Mouse (Mus musculus): ENCODE measurements around the gene Lenep. TPM values are rescaled to one million over a fixed set of nuclear protein-coding genes. Genes with fewer than 3 reads are reported as not detected.
"Not testable (repeated sequence)": the region's sequence is repeated elsewhere in the genome, so short reads cannot be mapped to it uniquely, and the experiment has no call there.

The Lenep gene
- polyA plus RNA-seq, 1 experiment from 2014 or later, result 0.55 TPM

DNA sequence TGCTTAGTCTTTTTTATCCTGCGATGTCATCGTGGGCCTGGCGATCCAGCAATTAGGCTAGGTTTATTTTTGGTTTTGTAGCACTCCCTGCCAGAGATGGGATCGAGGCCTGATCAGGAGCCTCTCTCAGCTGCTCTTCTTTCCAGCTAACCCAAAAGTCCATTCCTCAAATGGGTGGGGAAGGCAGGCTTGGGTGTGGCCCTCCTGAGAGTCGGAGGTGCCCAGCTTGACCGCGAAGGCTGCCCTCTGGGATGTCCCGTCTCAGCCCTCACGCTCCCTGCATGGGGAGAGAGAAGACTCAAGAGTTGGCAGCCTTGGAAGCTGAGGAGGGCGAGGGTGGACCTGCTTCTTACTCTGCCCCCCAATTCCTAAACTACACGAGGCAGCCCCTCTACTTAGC, 31.9 kb upstream of the Lenep start:
- Histone ChIP-seq H3K9me3 (ENCODE audit: control insufficient read depth, low read depth, low read length) (no peaks in the 10 kb centered on the region), H3K4me1 (ENCODE audit: control insufficient read depth, insufficient read depth, low read length) (peaks cover 11% of the 10 kb centered on the region), H3K4me3 (ENCODE audit: low read depth, low read length) (no peak overlapping the region), H3K9ac (replicated peaks; ENCODE audit: low read depth, low read length) (no peak overlapping the region), H3K27me3 (ENCODE audit: control insufficient read depth, insufficient read depth, low read length) (no peaks in the 10 kb centered on the region), H3K4me2 (replicated peaks; ENCODE audit: low read depth, low read length) (no peak overlapping the region), H3K27ac (ENCODE audit: low read length) (no peak overlapping the region), H3K36me3 (ENCODE audit: control insufficient read depth, insufficient read depth, low read length) (peaks cover 24% of the 10 kb centered on the region; the same call in 1 of the 2 replicates)
- 78% methylated on average over 11 of the region's 11 CpGs for WGBS
- no peak for ATAC-seq (ENCODE audit: insufficient number of reproducible peaks, insufficient read depth, low FRiP score, low read depth)

DNA sequence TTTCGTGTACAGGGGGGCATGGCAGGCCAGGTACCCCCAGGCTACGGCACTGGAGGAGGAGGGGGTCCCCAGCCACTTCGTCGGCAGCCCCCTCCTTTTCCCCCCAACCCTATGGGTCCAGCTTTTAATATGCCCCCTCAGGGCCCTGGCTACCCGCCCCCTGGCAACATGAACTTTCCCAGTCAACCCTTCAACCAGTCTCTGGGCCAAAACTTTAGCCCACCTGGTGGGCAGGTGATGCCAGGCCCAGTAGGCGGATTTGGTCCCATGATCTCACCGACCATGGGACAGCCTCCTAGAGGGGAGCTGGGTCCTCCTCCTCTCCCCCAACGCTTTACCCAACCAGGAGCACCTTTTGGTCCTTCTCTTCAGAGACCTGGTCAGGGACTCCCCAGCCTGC, 30.0 kb upstream of the Lenep start:
- H3K4me1 ChIP-seq (ENCODE audit: control insufficient read depth, insufficient read depth, low read length), result peaks cover 11% of the 10 kb centered on the region
- no peak overlapping the region for H3K4me3 ChIP-seq (ENCODE audit: low read depth, low read length)
- H3K9ac ChIP-seq (replicated peaks; ENCODE audit: low read depth, low read length), result no peak overlapping the region
- no peak overlapping the region for H3K4me2 ChIP-seq (replicated peaks; ENCODE audit: low read depth, low read length)
- H3K27ac ChIP-seq (ENCODE audit: low read length), result no peak overlapping the region
- no peaks in the 10 kb centered on the region for H3K27me3 ChIP-seq (ENCODE audit: control insufficient read depth, insufficient read depth, low read length)
- WGBS, result 86% methylated on average over 8 of the region's 8 CpGs
- ATAC-seq (ENCODE audit: insufficient number of reproducible peaks, insufficient read depth, low FRiP score, low read depth), result no peak
- peaks cover 31% of the 10 kb centered on the region for H3K36me3 ChIP-seq (ENCODE audit: control insufficient read depth, insufficient read depth, low read length)
- no peaks in the 10 kb centered on the region for H3K9me3 ChIP-seq (ENCODE audit: control insufficient read depth, low read depth, low read length)

DNA sequence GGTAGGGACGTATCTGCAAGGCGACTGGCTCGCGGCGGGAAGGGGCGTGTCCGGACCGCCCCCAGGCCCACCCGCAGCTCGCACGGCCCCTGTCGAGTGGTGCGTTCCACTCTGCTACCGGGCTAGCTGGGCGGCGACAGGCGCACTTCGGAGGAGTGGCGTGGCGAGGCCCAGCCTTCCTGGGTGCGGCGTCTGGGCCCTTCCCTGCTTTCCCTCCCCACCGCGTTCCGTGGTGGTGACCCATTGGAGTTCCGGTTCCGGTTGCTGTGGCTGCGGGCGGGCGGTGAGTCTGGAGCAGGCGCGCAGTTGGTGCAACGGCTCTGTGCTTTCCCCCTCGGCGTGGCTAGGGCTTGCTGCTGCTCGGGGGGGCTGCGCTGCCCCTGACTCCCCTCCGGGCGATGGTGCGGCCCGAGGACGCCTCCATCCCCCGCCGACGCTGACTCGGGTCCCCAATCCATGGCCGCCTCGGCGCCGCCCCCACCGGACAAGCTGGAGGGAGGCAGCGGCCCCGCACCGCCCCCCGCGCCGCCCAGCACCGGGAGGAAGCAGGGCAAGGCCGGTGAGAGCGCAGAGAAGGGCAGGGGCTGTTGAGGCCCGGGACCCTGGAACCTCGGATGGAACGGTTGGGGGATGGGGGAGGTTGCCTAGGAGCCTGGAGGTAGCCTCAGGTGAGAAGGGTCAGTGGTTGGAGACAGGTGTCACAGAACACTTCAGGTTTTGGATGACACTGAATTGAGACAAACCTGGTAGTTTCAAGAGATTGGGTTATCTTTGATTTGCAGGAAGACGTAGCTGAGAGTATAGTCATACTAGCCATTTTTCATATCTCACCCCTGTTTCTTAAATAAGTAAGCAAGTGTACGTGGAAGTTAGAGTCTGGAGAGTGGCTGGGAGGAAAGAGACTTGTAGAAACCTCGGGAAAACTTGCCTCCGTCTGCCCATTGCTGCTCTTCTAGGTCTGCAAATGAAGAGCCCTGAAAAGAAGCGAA, 27.9 kb upstream of the Lenep start, which contains the start of gene Pygo2:
Pygo2 (plus strand) TSS at position 44 of the 989 bp plus-strand sequence.
- peaks cover 6% of the 10 kb centered on the region for H3K4me1 ChIP-seq (ENCODE audit: control insufficient read depth, insufficient read depth, low read length)
- no peaks in the 10 kb centered on the region for H3K9me3 ChIP-seq (ENCODE audit: control insufficient read depth, low read depth, low read length)
- H3K4me3 ChIP-seq (ENCODE audit: low read depth, low read length), result peak within 1 kb of the TSS; percentile 98
- peak; percentile 99 for ATAC-seq (ENCODE audit: insufficient number of reproducible peaks, insufficient read depth, low FRiP score, low read depth)
- H3K27me3 ChIP-seq (ENCODE audit: control insufficient read depth, insufficient read depth, low read length), result no peaks in the 10 kb centered on the region
- peak within 1 kb of the TSS; percentile 83 for H3K4me2 ChIP-seq (replicated peaks; ENCODE audit: low read depth, low read length)
- peak within 1 kb of the TSS; percentile 90 for H3K9ac ChIP-seq (replicated peaks; ENCODE audit: low read depth, low read length)
- WGBS, result 3% methylated on average over 68 of the region's 68 CpGs
- H3K36me3 ChIP-seq (ENCODE audit: control insufficient read depth, insufficient read depth, low read length), result peaks cover 43% of the 10 kb centered on the region
- H3K27ac ChIP-seq (ENCODE audit: low read length), result peak within 1 kb of the TSS; percentile 91

DNA sequence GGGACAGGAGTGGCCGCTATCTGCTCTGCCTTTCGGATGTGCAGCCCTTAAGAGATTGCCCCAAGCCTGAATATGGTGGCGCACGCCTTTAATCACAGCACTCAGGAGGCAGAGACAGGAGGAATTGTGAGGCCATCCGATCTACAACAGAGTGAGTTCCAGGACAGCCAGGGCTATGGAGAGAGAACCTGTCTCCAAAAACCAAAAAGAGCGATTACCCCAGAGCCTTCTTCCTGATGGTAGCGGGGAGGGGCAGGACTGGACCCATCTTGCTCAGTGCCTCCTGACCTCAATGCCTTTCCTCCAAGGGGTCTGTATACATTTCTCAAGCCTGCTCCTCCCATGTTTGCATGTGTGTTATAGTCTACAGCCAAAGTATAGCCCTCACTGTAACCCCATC, 26.4 kb upstream of the Lenep start:
- Histone ChIP-seq H3K36me3 (ENCODE audit: control insufficient read depth, insufficient read depth, low read length) (peaks cover 53% of the 10 kb centered on the region), H3K4me1 (ENCODE audit: control insufficient read depth, insufficient read depth, low read length) (peaks cover 12% of the 10 kb centered on the region)
- H3K4me3 ChIP-seq (ENCODE audit: low read depth, low read length); H3K27ac ChIP-seq (ENCODE audit: low read length); H3K9ac ChIP-seq (replicated peaks; ENCODE audit: low read depth, low read length); H3K9me3 ChIP-seq (ENCODE audit: control insufficient read depth, low read depth, low read length); H3K4me2 ChIP-seq (replicated peaks; ENCODE audit: low read depth, low read length); H3K27me3 ChIP-seq (ENCODE audit: control insufficient read depth, insufficient read depth, low read length); ATAC-seq (ENCODE audit: insufficient number of reproducible peaks, insufficient read depth, low FRiP score, low read depth): not testable (repeated sequence)
- 80% methylated on average over 7 of the region's 7 CpGs for WGBS

DNA sequence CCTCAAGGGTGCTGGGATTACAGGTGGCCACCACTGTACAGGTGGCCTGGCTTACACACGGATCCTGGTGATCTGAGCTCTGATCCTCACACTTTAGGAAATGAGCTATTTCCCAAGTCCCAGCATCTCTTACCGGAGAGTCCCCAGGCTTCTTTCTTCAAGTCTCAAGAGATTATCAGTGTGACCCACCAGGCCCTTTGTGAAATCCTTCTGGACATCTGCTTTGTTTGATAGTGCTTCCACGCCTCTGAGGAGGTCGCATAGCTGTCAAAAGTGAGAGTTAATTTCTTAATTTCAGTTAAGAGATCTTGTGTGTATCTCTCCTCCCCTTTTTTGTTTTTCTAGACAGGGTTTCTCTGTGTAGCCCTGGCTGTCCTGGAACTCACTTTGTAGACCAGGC, 23.3 kb upstream of the Lenep start:
- H3K9me3 ChIP-seq (ENCODE audit: control insufficient read depth, low read depth, low read length), result no peaks in the 10 kb centered on the region
- no peak overlapping the region for H3K27ac ChIP-seq (ENCODE audit: low read length)
- no peak for ATAC-seq (ENCODE audit: insufficient number of reproducible peaks, insufficient read depth, low FRiP score, low read depth)
- H3K4me1 ChIP-seq (ENCODE audit: control insufficient read depth, insufficient read depth, low read length), result peaks cover 33% of the 10 kb centered on the region
- H3K36me3 ChIP-seq (ENCODE audit: control insufficient read depth, insufficient read depth, low read length), result peaks cover 38% of the 10 kb centered on the region
- H3K4me2 ChIP-seq (replicated peaks; ENCODE audit: low read depth, low read length), result no peak overlapping the region
- no peaks in the 10 kb centered on the region for H3K27me3 ChIP-seq (ENCODE audit: control insufficient read depth, insufficient read depth, low read length)
- 91% methylated on average over 4 of the region's 4 CpGs for WGBS
- no peak overlapping the region for H3K9ac ChIP-seq (replicated peaks; ENCODE audit: low read depth, low read length)
- H3K4me3 ChIP-seq (ENCODE audit: low read depth, low read length), result no peak overlapping the region

DNA sequence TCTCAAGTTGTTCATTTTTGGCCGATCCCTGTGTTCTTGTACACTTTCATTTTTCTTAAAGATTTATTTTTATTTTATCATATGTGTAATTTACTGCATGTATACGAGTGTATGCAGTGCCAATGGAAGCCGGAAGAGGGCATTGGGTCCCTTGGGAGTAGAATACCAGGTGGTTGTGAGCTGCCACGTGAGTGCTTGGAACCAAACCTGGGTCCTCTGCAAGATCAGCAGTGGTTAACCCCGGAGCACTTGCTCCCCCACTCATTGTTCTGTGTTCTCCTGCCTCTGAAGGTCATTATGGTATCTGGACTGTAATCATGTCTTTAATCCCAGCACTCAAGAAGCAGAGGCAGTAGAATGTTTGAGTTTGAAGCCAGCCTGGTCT, 22.5 kb upstream of the Lenep start:
- H3K4me2 ChIP-seq (replicated peaks; ENCODE audit: low read depth, low read length), result no peak overlapping the region
- WGBS, result 80% methylated on average over 5 of the region's 5 CpGs
- no peak overlapping the region for H3K27ac ChIP-seq (ENCODE audit: low read length)
- no peak for ATAC-seq (ENCODE audit: insufficient number of reproducible peaks, insufficient read depth, low FRiP score, low read depth)
- H3K36me3 ChIP-seq (ENCODE audit: control insufficient read depth, insufficient read depth, low read length), result peaks cover 38% of the 10 kb centered on the region
- no peak overlapping the region for H3K4me3 ChIP-seq (ENCODE audit: low read depth, low read length)
- H3K27me3 ChIP-seq (ENCODE audit: control insufficient read depth, insufficient read depth, low read length), result no peaks in the 10 kb centered on the region
- H3K9ac ChIP-seq (replicated peaks; ENCODE audit: low read depth, low read length), result no peak overlapping the region
- peaks cover 37% of the 10 kb centered on the region for H3K4me1 ChIP-seq (ENCODE audit: control insufficient read depth, insufficient read depth, low read length)
- no peaks in the 10 kb centered on the region for H3K9me3 ChIP-seq (ENCODE audit: control insufficient read depth, low read depth, low read length)

DNA sequence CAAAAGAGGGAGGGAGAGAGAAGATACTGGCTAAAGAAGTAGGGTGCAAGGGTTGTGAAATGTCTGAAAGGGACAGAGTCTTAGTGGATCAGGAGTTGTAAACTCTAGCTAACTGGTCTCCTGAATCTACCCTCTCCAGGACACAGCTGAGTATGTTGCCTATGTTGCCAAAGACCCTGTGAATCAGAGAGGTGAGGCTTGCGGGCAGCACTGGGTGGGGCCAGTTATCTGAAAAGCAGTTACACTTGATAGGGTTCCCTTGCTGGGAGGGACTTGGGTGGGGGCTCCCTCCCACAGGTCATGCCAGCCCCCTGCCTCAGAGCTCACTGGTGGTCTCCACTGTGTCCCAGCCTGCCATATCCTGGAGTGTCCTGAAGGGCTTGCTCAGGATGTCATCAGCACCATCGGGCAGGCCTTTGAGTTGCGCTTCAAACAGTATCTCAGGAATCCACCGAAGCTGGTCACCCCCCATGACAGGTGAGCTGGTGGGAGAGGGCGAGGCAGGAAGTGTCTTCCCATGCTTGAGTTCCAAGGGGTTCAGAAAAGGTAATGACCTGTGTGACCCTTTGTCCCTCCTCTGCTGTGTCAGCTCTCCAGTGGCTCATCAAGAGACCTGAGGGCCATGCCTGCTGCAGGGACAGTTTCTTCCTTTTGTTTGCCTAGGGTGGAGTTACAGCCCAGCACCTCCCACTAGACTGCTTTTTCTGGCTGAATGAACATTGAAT, 22.0 kb upstream of the Lenep start:
- Histone ChIP-seq H3K4me1 (ENCODE audit: control insufficient read depth, insufficient read depth, low read length) (peaks cover 42% of the 10 kb centered on the region), H3K9ac (replicated peaks; ENCODE audit: low read depth, low read length) (no peak overlapping the region), H3K27me3 (ENCODE audit: control insufficient read depth, insufficient read depth, low read length) (no peaks in the 10 kb centered on the region), H3K36me3 (ENCODE audit: control insufficient read depth, insufficient read depth, low read length) (peaks cover 38% of the 10 kb centered on the region), H3K4me3 (ENCODE audit: low read depth, low read length) (no peak overlapping the region), H3K27ac (ENCODE audit: low read length) (no peak overlapping the region), H3K9me3 (ENCODE audit: control insufficient read depth, low read depth, low read length) (no peaks in the 10 kb centered on the region), H3K4me2 (replicated peaks; ENCODE audit: low read depth, low read length) (no peak overlapping the region)
- 83% methylated on average over 5 of the region's 5 CpGs for WGBS
- no peak for ATAC-seq (ENCODE audit: insufficient number of reproducible peaks, insufficient read depth, low FRiP score, low read depth)

DNA sequence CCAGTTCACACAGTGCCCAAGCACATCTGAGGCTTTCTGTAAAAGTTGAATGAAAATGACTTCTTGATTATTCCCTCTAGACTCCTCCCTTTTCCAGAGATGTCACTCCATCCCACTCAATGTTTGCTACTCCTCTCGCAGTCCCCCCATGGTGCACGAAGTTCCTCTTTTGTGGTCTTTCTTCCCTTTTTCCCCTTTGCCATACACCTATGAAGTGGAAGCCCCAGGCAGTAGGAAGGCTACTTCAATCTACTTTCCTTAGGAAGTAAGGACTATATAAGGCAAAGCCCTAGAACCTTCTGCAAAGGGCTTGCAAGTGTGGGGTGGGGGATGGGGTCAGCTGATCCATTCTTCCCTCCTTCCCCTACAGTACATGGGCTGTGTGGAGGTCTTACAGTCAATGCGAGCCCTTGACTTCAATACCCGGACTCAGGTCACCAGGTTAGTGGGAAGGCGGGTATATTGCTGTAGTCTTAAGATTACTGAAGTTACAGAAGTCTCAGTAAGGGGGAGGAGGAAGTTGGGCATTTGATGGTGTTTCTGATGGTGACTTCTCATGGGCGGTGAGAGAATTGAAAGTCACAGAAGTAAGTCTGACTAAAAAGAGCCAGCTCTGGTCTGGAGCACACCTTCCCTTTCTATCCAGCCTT, 20.1 kb upstream of the Lenep start:
- Histone ChIP-seq H3K4me1 (ENCODE audit: control insufficient read depth, insufficient read depth, low read length) (peaks cover 43% of the 10 kb centered on the region), H3K27ac (ENCODE audit: low read length) (peak overlapping the region; percentile 39; the same call in 1 of the 2 replicates)
- WGBS, result 58% methylated on average over 6 of the region's 6 CpGs

More for the DNA sequence above, 20.1 kb upstream of the Lenep start:
- peaks cover 32% of the 10 kb centered on the region for H3K36me3 ChIP-seq (ENCODE audit: control insufficient read depth, insufficient read depth, low read length)
- H3K4me2 ChIP-seq (replicated peaks; ENCODE audit: low read depth, low read length), result peak overlapping the region; percentile 79
- no peak for ATAC-seq (ENCODE audit: insufficient number of reproducible peaks, insufficient read depth, low FRiP score, low read depth)
- no peaks in the 10 kb centered on the region for H3K9me3 ChIP-seq (ENCODE audit: control insufficient read depth, low read depth, low read length)
- H3K4me3 ChIP-seq (ENCODE audit: low read depth, low read length), result peak overlapping the region; percentile 59
- peak overlapping the region; percentile 50 for H3K9ac ChIP-seq (replicated peaks; ENCODE audit: low read depth, low read length)
- no peaks in the 10 kb centered on the region for H3K27me3 ChIP-seq (ENCODE audit: control insufficient read depth, insufficient read depth, low read length)
